7 mouse cellular contexts compared by ENCODE assay signal in the genomic region with DNA sequence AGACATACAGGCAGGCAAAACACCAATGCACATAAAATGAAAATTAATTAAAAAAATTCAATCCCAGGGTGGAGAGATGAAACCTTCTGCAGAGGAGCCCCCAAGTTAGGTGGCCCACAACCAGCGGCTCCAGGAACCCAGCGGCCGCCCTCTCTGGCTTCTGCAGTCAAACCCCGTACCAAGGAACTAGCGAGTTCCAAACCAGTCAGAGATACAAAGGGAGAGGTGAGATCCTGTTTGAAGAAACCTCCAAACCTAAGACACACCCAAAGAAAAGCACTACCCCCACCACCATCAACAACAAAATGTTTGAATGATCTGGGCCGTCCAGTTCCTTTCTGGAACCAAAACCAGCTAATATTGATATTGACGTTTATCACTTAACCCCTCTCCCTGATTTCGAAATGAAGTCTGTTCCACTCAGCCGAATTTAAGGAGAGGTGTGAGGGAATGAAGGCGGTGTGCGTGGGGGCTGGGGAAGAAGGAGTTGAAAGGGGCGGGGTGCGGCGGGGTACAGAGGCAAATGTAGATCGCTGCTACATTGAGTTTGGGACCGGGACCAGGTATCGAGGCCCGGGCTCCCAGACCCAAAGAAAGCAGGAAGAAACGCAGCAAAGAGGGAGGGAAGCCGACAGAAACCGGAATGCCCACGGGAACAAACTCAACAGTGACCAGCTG. TPM values are rescaled to one million over a fixed set of nuclear protein-coding genes. Genes with fewer than 3 reads are reported as not detected.
DNase-seq lines count a peak whose midpoint lies in the region; ATAC-seq lines count a peak whose summit lies in the region.

No protein-coding gene starts in this region.

- peak overlapping the region; percentile 96 for H3K27ac ChIP-seq in forebrain, embryonic 15.5 days (replicated peaks)
- H3K27ac ChIP-seq in liver, embryonic 13.5 days, result peak overlapping the region; percentile 76

- H3K9ac ChIP-seq in forebrain, embryonic 15.5 days (replicated peaks), result peak overlapping the region; percentile 57
- H3K9ac ChIP-seq in liver, embryonic 13.5 days, result peak overlapping the region; percentile 71

- DNase-seq in layer of hippocampus, postnatal 10 days (ENCODE audit: low spot score in 2 of 2), result peak; percentile 6 to 20
- DNase-seq in layer of hippocampus, adult 9-10 months (ENCODE audit: low spot score), result no peak
- DNase-seq in brain, adult 2 months (ENCODE audit: low read depth, low spot score), result peak; percentile 9
- no peak for DNase-seq in liver, embryonic 13.5 days
- peak; percentile 19 to 25 for DNase-seq in thymus, postnatal 10 days (ENCODE audit: low spot score in 2 of 2)
- DNase-seq in gastrocnemius, postnatal 36 days, result no peak

- no peaks in the 10 kb centered on the region for H3K9me3 ChIP-seq in forebrain, embryonic 15.5 days
- H3K9me3 ChIP-seq in liver, embryonic 13.5 days (replicated peaks), result no peaks in the 10 kb centered on the region

- peak; percentile 75; the same call in 1 of the 2 replicates for ATAC-seq in forebrain, embryonic 15.5 days (replicated peaks)
- ATAC-seq in liver, embryonic 13.5 days (ENCODE audit: low read depth), result peak; percentile 38

- no peaks in the 10 kb centered on the region for H3K27me3 ChIP-seq in forebrain, embryonic 15.5 days
- no peaks in the 10 kb centered on the region for H3K27me3 ChIP-seq in liver, embryonic 13.5 days

- intact Hi-C loops in gastrocnemius, postnatal 36 days (cut with DNase I), result loop anchor here (1.0 kb wide), 1 partner anchor 29 kb away; no protein-coding TSS in a partner anchor

- H3K4me3 ChIP-seq in forebrain, embryonic 15.5 days, result peak overlapping the region; percentile 62
- H3K4me3 ChIP-seq in liver, embryonic 13.5 days (replicated peaks), result peak overlapping the region; percentile 70

- H3K4me1 ChIP-seq in forebrain, embryonic 15.5 days, result peaks cover 10% of the 10 kb centered on the region
- peaks cover 55% of the 10 kb centered on the region for H3K4me1 ChIP-seq in liver, embryonic 13.5 days (replicated peaks)

- WGBS in forebrain, embryonic 15.5 days, result 10% methylated on average over 22 of the region's 22 CpGs
- 7% methylated on average over 22 of the region's 22 CpGs for WGBS in liver, embryonic 13.5 days (ENCODE audit: insufficient replicate concordance)

- peak overlapping the region; percentile 56 for H3K4me2 ChIP-seq in forebrain, embryonic 15.5 days (replicated peaks)
- peak overlapping the region; percentile 81 for H3K4me2 ChIP-seq in liver, embryonic 13.5 days

- H3K36me3 ChIP-seq in forebrain, embryonic 15.5 days, result no peaks in the 10 kb centered on the region
- no peaks in the 10 kb centered on the region for H3K36me3 ChIP-seq in liver, embryonic 13.5 days

RNA-seq across cellular contexts. Expression of gene Cct8l1, which starts 13.1 kb away (rescaled TPM):
- under 1 TPM in 1 of 2 experiments, not detected in 1; 0.18 TPM for total RNA-seq in layer of hippocampus, postnatal 10 days (2021)
- polyA plus RNA-seq in forebrain, embryonic 15.5 days (2015; fragmentation: Nextera tagmentation; extraction: Ambion mirVana), result 0.31 TPM in 1 of 2 replicates, not detected in the other
- not detected in 2 replicates for polyA plus RNA-seq in liver, embryonic 13.5 days (2015; fragmentation: Nextera tagmentation; extraction: Ambion mirVana)
- under 1 TPM in 1 of 2 experiments, not detected in 1; 0.13 TPM for total RNA-seq in gastrocnemius, postnatal 36 days (2021)

RNA-seq across cellular contexts. Expression of gene Kmt2c, which starts 30.4 kb away (rescaled TPM):
- 10 to 100 TPM; 82.4 to 88.7 TPM for total RNA-seq in layer of hippocampus, postnatal 10 days (2021)
- polyA plus RNA-seq in forebrain, embryonic 15.5 days (2015; fragmentation: Nextera tagmentation; extraction: Ambion mirVana), result 25.6 and 26.5 TPM in 2 replicates
- 5.6 and 6.3 TPM in 2 replicates for polyA plus RNA-seq in liver, embryonic 13.5 days (2015; fragmentation: Nextera tagmentation; extraction: Ambion mirVana)
- total RNA-seq in gastrocnemius, postnatal 36 days (2021), result 10 to 100 TPM; 26.8 to 31.2 TPM

Comparison
In these comparisons a context has a peak if more than half of its experiments do, and no peak if none do; other contexts are left out.
1. DNase-seq: peak in layer of hippocampus, postnatal 10 days (2 of 2), brain, adult 2 months (single experiment) and thymus, postnatal 10 days (2 of 2); none in layer of hippocampus, adult 9-10 months (single experiment), liver, embryonic 13.5 days (single experiment) and gastrocnemius, postnatal 36 days (0 of 2).